Mouse (Mus musculus) liver, embryonic 14.5 days (tissue): ENCODE results near the gene Pkp1. TPM values are rescaled to one million over a fixed set of nuclear protein-coding genes. Genes with fewer than 3 reads are reported as not detected.

Experiments
- ATAC-seq: fragments of 200-750 bp; cut with Nextera tagmentation; 2 replicates; pipeline ENCODE4 v1.8.0; 2017; ENCODE audit warnings: moderate number of reproducible peaks, mild to moderate bottlenecking, moderate library complexity; ENCODE audit not compliant: insufficient read depth
- DNase-seq, 3 experiments: peaks; one replicate each; pipeline ENCODE4 v3.0.0-alpha.2; 2012 to 2013; ENCODE audit warnings: low read depth in 3 of 3, low spot score in 3 of 3
- H3K27ac ChIP-seq: fragments of 300-500 bp; sonication (generic); 2 replicates; pipeline ENCODE4 v1.5.1; 2014; ENCODE audit warnings: moderate library complexity, mild to moderate bottlenecking, control low read depth, inconsistent platforms
- H3K27me3 ChIP-seq: fragments of 300-500 bp; sonication (generic); 2 replicates; pipeline ENCODE4 v1.6.1; 2014; ENCODE audit warnings: mild to moderate bottlenecking, low read length, moderate library complexity; ENCODE audit not compliant: control insufficient read depth, insufficient read depth
- H3K36me3 ChIP-seq: fragments of 300-500 bp; sonication (generic); replicated peaks from 2 replicates; pipeline ENCODE4 v1.6.1; 2014; ENCODE audit warnings: low read depth; ENCODE audit not compliant: control insufficient read depth, insufficient read depth
- H3K4me1 ChIP-seq, 2 experiments: fragments of 200-500 bp in 1 of 2; fragments of 300-500 bp in 1 of 2; sonication (generic) in 1 of 2; replicated peaks; 2 replicates each; pipeline ENCODE4 v1.6.1; 2012 to 2014; ENCODE audit warnings: antibody characterized with exemption in 1 of 2, inconsistent platforms in 1 of 2, low read length in 1 of 2; ENCODE audit not compliant: control insufficient read depth in 2 of 2, insufficient read depth in 2 of 2
- H3K4me2 ChIP-seq: fragments of 300-500 bp; sonication (generic); 2 replicates; pipeline ENCODE4 v1.6.1; 2014; ENCODE audit warnings: low read depth, mild to moderate bottlenecking, control low read depth, moderate library complexity
- H3K4me3 ChIP-seq, 2 experiments: fragments of 200-500 bp in 1 of 2; fragments of 300-500 bp in 1 of 2; sonication (generic) in 1 of 2; 2 replicates each; pipeline ENCODE4 v1.5.1; 2012 to 2014; ENCODE audit warnings: low read depth in 2 of 2, low read length in 2 of 2, mild to moderate bottlenecking in 2 of 2, control low read depth in 1 of 2, inconsistent platforms in 1 of 2, moderate library complexity in 1 of 2; ENCODE audit not compliant: insufficient read depth in 1 of 2
- H3K9ac ChIP-seq: fragments of 300-500 bp; sonication (generic); replicated peaks from 2 replicates; pipeline ENCODE4 v1.6.1; 2014; ENCODE audit warnings: mild to moderate bottlenecking, control low read depth, moderate library complexity
- H3K9me3 ChIP-seq: fragments of 300-500 bp; sonication (generic); 2 replicates; pipeline ENCODE4 v1.6.1; 2016; ENCODE audit warnings: low read length, mixed read lengths; ENCODE audit not compliant: control insufficient read depth
- CTCF ChIP-seq: IDR thresholded peaks from 2 replicates; pipeline ENCODE4 v1.5.1; 2016; ENCODE audit warnings: antibody characterized with exemption, low read depth, control low read depth
- EP300 ChIP-seq: IDR thresholded peaks from 2 replicates; pipeline ENCODE4 v1.6.1; 2016; ENCODE audit warnings: antibody characterized with exemption, low read depth
- WGBS: fragments of 180-500 bp; shearing (Covaris S2); extraction: QIAGEN DNeasy Blood & Tissue Kit; methylation state at CpG from one replicate; pipeline ENCODE4 v1.1.7; 2014; ENCODE audit not compliant: insufficient replicate concordance; 5-methylcytosine and 5-hydroxymethylcytosine counted together
- polyA plus RNA-seq, 2 experiments: library from polyadenylated mRNA; depleted of rRNA in 1 of 2; stranded (reverse) in 1 of 2; unstranded in 1 of 2; fragments of >200 nt; fragmentation: Nextera tagmentation in 1 of 2; extraction: Ambion mirVana in 1 of 2; gene quantifications; 2 replicates each; pipeline versions ENCODE4 v1.2.1 to v1.2.3; 2012 to 2014

The Pkp1 gene
- polyA plus RNA-seq, 2 experiments: 0.02 TPM; not detected in 1

DNA sequence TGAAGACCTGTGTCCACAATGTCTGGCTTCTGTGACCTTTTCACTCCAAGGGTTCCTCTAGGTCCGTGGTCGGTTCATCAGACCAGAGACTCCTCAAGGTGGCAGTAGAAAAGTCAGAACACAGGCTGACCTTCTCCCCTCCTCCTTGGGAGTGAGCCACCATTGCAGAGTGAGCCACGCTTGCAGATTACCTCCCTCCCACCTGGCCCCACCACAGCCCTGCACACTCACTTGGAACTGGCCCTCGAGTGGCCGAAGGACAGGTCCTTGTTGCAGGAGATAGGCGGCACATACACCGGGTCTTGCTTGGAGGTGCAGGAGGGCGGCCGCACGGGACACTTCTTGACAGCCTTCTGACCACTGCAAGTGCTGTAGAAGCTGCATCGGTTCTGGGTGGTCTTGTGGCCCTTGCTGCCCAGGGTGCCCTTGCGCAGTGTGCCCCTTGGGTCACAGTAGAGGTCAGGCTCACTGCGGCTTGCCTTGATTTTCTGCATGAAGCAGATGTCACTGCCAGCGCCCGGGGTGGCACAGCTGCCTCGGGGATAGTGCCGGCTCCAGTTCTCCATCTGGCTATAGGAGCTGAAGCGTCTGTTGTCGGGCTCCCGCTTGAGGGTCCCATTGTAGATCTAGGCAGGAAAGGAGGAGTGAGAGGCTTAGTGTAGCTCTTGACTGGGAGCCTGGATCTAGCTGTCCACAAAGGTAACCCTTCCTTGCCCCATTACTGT is 29.4 kb downstream of the Pkp1 start:
- Histone ChIP-seq H3K4me3 (no peak overlapping the region), H3K9ac (no peak overlapping the region), H3K36me3 (no peaks in the 10 kb centered on the region), H3K27ac (no peak overlapping the region), H3K4me2 (no peak overlapping the region), H3K27me3 (no peaks in the 10 kb centered on the region), H3K4me1 (no peaks in the 10 kb centered on the region), H3K9me3 (no peaks in the 10 kb centered on the region)
- TF ChIP-seq CTCF (no peak), EP300 (no peak)
- no peak for ATAC-seq
- no peak for DNase-seq
- 65% methylated on average over 20 of the region's 20 CpGs for WGBS

DNA sequence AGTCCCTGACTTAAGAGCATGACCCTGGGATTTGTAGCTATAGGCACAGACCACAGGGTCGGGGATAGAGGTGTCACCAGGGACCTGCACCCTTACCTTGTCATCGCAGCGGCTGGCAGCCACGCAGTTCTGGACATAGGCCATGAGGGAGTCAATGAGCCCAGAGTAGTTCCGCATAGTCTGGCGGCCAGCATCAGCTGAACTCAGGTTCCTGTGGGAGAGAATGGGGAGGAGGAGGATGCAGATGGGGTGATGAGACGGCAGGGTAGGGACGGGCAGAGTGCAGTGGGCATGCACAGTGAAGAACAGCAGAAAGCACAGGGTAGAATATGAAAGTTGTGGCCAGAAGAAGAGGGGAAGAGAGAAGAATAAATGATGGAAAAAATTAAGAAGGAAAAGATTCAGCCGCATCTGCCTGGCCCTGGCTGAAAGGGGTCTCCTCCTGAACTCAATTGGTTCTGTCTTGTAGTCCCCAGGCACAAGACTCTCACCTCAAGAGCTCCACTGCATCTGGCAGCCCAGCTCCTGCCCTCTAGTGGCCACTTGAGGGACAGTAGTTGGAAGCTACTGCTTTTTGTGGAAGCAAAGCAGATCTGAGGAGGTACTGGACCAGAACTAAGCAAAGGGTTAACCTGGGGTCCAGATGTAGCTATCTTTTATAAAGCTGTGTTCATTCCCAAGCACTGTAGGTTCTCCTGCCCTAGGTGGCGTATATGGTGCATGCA is 36.5 kb downstream of the Pkp1 start:
- DNase-seq (peak; percentile 28 to 45 (median 42)), ATAC-seq (no peak)
- H3K4me3 ChIP-seq: no peak overlapping the region
- no peaks in the 10 kb centered on the region for H3K4me1 ChIP-seq
- no peak overlapping the region for H3K9ac ChIP-seq
- TF ChIP-seq CTCF (peak; percentile 95), EP300 (no peak)
- no peaks in the 10 kb centered on the region for H3K27me3 ChIP-seq
- no peak overlapping the region for H3K4me2 ChIP-seq
- WGBS: 53% methylated on average over 10 of the region's 10 CpGs
- no peak overlapping the region for H3K27ac ChIP-seq
- H3K9me3 ChIP-seq: no peaks in the 10 kb centered on the region
- no peaks in the 10 kb centered on the region for H3K36me3 ChIP-seq

DNA sequence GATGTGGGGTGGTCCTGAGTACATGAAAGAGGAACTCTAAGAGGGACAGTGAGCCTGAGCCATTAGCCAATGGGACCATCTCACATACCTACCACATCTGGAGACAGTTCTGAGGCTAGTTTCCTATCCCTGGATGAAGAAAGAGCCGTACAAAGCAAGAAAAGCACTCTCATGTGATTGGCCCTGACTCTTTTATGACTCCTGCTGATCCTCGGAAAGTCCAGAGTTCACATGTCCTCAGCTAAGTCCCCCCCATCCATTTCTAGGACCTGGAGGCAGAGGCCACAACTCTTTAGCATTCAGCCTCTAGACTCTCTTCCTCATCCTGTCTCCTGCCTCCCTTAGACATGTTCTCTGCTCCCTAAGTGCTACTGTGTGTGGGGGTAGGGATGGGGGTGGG is 41.8 kb downstream of the Pkp1 start:
- H3K9ac ChIP-seq: no peak overlapping the region
- TF ChIP-seq EP300: no peak
- TF ChIP-seq CTCF: no peak
- no peaks in the 10 kb centered on the region for H3K36me3 ChIP-seq
- no peaks in the 10 kb centered on the region for H3K4me1 ChIP-seq
- H3K27ac ChIP-seq: no peak overlapping the region
- no peak for DNase-seq
- no peaks in the 10 kb centered on the region for H3K27me3 ChIP-seq
- no peaks in the 10 kb centered on the region for H3K9me3 ChIP-seq
- H3K4me2 ChIP-seq: no peak overlapping the region
- WGBS: 46% methylated on average over 2 of the region's 2 CpGs
- no peak for ATAC-seq
- no peak overlapping the region for H3K4me3 ChIP-seq

DNA sequence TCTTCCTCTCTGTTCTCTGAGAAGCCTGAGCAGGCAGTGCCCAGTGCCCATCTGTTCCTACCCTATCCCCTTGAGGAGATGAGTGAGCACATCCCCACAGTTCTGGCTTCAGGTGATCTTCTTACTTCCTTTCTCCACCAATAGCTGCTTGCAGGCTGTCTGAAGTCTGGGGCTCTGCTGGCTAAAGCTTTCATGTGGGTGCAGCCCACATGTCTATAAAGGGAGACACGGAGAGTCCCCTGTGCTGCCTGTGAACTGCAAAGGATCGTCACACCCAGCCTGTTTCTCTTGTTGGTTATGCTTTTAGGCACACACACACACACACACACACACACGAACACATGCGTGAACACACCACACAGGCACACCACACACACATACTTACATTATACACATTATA is 46.0 kb downstream of the Pkp1 start:
- no peaks in the 10 kb centered on the region for H3K36me3 ChIP-seq
- no peak overlapping the region for H3K4me2 ChIP-seq
- no peak overlapping the region for H3K9ac ChIP-seq
- 58% methylated on average over 4 of the region's 4 CpGs for WGBS
- H3K4me1 ChIP-seq: no peaks in the 10 kb centered on the region
- H3K4me3 ChIP-seq: no peak overlapping the region
- no peak for ATAC-seq
- DNase-seq: no peak
- no peak overlapping the region for H3K27ac ChIP-seq
- H3K27me3 ChIP-seq: no peaks in the 10 kb centered on the region
- H3K9me3 ChIP-seq: no peaks in the 10 kb centered on the region
- TF ChIP-seq EP300: no peak
- TF ChIP-seq CTCF: no peak

DNA sequence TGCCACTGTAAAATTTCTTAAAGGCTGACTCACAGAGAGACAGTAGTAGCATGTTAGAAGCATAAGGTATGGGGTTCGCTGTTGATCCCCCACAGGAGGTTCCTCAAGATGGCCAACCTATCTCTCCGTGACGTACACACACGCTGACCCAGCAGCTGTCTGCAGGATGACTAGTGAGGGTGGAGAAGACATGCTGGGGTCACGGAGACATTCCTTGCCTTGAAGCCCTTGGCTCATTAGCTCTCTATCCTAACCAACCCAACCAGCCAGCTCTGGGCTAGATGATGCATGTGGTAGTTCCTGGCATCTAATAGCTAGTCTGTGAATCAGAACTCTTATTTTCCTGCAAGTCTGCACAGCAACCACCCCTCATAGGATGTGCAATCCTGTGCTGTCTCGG is 50.4 kb downstream of the Pkp1 start:
- no peak overlapping the region for H3K27ac ChIP-seq
- no peaks in the 10 kb centered on the region for H3K9me3 ChIP-seq
- H3K9ac ChIP-seq: no peak overlapping the region
- no peaks in the 10 kb centered on the region for H3K4me1 ChIP-seq
- WGBS: 68% methylated on average over 6 of the region's 6 CpGs
- H3K27me3 ChIP-seq: no peaks in the 10 kb centered on the region
- no peak for DNase-seq
- H3K4me2 ChIP-seq: no peak overlapping the region
- no peak for ATAC-seq
- no peaks in the 10 kb centered on the region for H3K36me3 ChIP-seq
- TF ChIP-seq CTCF (no peak), EP300 (no peak)
- H3K4me3 ChIP-seq: no peak overlapping the region
